Mouse (Mus musculus): ENCODE data around the gene Erich6b. TPM values are rescaled to one million over a fixed set of nuclear protein-coding genes. Genes with fewer than 3 reads are reported as not detected.

The Erich6b gene
- total RNA-seq, 2 experiments from 2014 or later = not detected

DNA sequence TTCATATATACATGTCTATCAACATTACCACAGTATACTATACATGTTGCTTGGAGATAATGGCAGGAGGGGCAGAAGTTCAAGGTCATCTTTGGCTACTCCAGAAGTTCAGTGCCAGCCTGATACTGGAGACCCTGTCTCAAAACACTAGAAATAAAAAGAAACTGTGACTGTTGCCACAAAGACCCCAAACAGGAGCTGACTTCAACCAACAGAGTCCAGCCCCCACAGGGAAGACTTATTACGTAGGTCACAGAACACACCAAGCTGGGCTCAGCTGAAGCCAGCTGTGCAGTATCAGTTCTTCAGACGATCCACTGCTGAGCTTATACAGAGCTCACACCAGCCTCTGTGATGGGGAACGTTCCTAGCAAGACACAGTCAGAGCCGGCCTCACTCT, 74.4 kb downstream of the Erich6b start:
- TF ChIP-seq CTCF (IDR thresholded peaks at IDR 0.05) = no peak
- intact Hi-C loops (cut with DNase I) = no loop called here
- H3K4me3 ChIP-seq = no peak overlapping the region

More for the DNA sequence above, 74.4 kb downstream of the Erich6b start:
- DNase-seq = no peak
- no peak overlapping the region for H3K27ac ChIP-seq

Other genes starting within 250 kb of the Erich6b start
- gene Siah3, start 186.3 kb upstream of the Erich6b start, total RNA-seq (2021) = not detected
- gene Spert, start 49.1 kb upstream of the Erich6b start, total RNA-seq (2021) = not detected
- gene Cog3, start 112.3 kb downstream of the Erich6b start, total RNA-seq (2021) = 1 to 10 TPM; 7.0 to 8.6 TPM
- 10 to 100 TPM in 1 of 2 experiments, 1 to 10 TPM in 1; 6.6 to 10.5 TPM for gene Slc25a30, start 144.8 kb downstream of the Erich6b start, total RNA-seq (2021)
- gene Tpt1, start 202.8 kb downstream of the Erich6b start, total RNA-seq (2021) = 1,000 to 10,000 TPM; 3,630 to 4,350 TPM

Data from gastrocnemius, adult 2 months (tissue).